Mouse (Mus musculus) cerebellum, adult 11 months (tissue): ENCODE results near the gene Plekhm1.
"Not testable (repeated sequence)": the region's sequence is repeated elsewhere in the genome, so short reads cannot be mapped to it uniquely, and the experiment has no call there.

Experiments used
- DNase-seq: peaks from one replicate; pipeline ENCODE4 v3.0.0; 2022

Plekhm1 gene

GRCm38 (mm10) chr11:103338119-103338518, 74.4 kb downstream of the Plekhm1 start:
- DNase-seq = no peak

- no peak for DNase-seq
Observed at GRCm38 (mm10) chr11:103337180-103337579, 75.3 kb downstream of the Plekhm1 start.

- DNase-seq = no peak
Observed at GRCm38 (mm10) chr11:103335561-103335960, 76.9 kb downstream of the Plekhm1 start.

- no peak for DNase-seq
Observed at GRCm38 (mm10) chr11:103334925-103335324, 77.6 kb downstream of the Plekhm1 start.

GRCm38 (mm10) chr11:103333719-103334398, 78.6 kb downstream of the Plekhm1 start:
- peak; percentile 74 for DNase-seq

GRCm38 (mm10) chr11:103332890-103333651, 79.4 kb downstream of the Plekhm1 start:
- DNase-seq = peak; percentile 50

- peak; percentile 87 for DNase-seq
Observed at GRCm38 (mm10) chr11:103332186-103332889, 80.1 kb downstream of the Plekhm1 start.

GRCm38 (mm10) chr11:103331502-103332185, 80.8 kb downstream of the Plekhm1 start:
- DNase-seq = peak; percentile 35

- no peak for DNase-seq
Observed at GRCm38 (mm10) chr11:103330651-103331319, 81.7 kb downstream of the Plekhm1 start.

GRCm38 (mm10) chr11:103326950-103327349, 85.5 kb downstream of the Plekhm1 start:
- peak; percentile 67 for DNase-seq

GRCm38 (mm10) chr11:103325172-103325571, 87.3 kb downstream of the Plekhm1 start:
- DNase-seq = peak; percentile 66

GRCm38 (mm10) chr11:103324723-103325122, 87.8 kb downstream of the Plekhm1 start:
- no peak for DNase-seq

GRCm38 (mm10) chr11:103322832-103323231, 89.7 kb downstream of the Plekhm1 start:
- DNase-seq = not testable (repeated sequence)

GRCm38 (mm10) chr11:103320646-103321045, 91.8 kb downstream of the Plekhm1 start:
- no peak for DNase-seq

- DNase-seq = no peak
Observed at GRCm38 (mm10) chr11:103320196-103320595, 92.3 kb downstream of the Plekhm1 start.

- no peak for DNase-seq
Observed at GRCm38 (mm10) chr11:103318042-103318441, 94.4 kb downstream of the Plekhm1 start.

GRCm38 (mm10) chr11:103315379-103315778, 97.1 kb downstream of the Plekhm1 start:
- no peak for DNase-seq

GRCm38 (mm10) chr11:103314736-103315374, 97.6 kb downstream of the Plekhm1 start:
- no peak for DNase-seq
